Mouse (Mus musculus) ES-E14 (cell line): ENCODE results near the gene Rxrb. TPM values are rescaled to one million over a fixed set of nuclear protein-coding genes. Genes with fewer than 3 reads are reported as not detected.

Experiments used
- DNase-seq: peaks from one replicate; pipeline ENCODE4 v3.0.0-alpha.2; 2013; ENCODE audit warnings: low read depth, low spot score
- H3K27ac ChIP-seq: 2 replicates; pipeline ENCODE4 v1.5.1; 2012; ENCODE audit warnings: low read depth, mild to moderate bottlenecking, low read length, moderate library complexity, mixed read lengths; ENCODE audit not compliant: poor library complexity, insufficient read depth, severe bottlenecking
- H3K36me3 ChIP-seq: 2 replicates; pipeline ENCODE4 v1.6.1; 2012; ENCODE audit warnings: mild to moderate bottlenecking, low read length, moderate library complexity, mixed read lengths; ENCODE audit not compliant: control insufficient read depth, poor library complexity, insufficient read depth, severe bottlenecking
- H3K4me1 ChIP-seq, 2 experiments: fragments of 150-350 bp in 1 of 2; sonication (generic) in 1 of 2; 2 replicates each; pipeline ENCODE4 v1.6.1; 2012; ENCODE audit warnings: low read length in 2 of 2, mild to moderate bottlenecking in 1 of 2, mixed read lengths in 1 of 2; ENCODE audit not compliant: control insufficient read depth in 2 of 2, insufficient read depth in 2 of 2, poor library complexity in 1 of 2
- H3K4me3 ChIP-seq, 2 experiments: fragments of 150-350 bp in 1 of 2; sonication (generic) in 1 of 2; 2 replicates each; pipeline ENCODE4 v1.5.1; 2012; ENCODE audit warnings: low read length in 2 of 2, low read depth in 1 of 2, mild to moderate bottlenecking in 1 of 2, mixed read lengths in 1 of 2; ENCODE audit not compliant: insufficient read depth in 1 of 2, poor library complexity in 1 of 2, severe bottlenecking in 1 of 2
- H3K9ac ChIP-seq: 2 replicates; pipeline ENCODE4 v1.6.1; 2012; ENCODE audit warnings: low read depth, mild to moderate bottlenecking, low read length, mixed read lengths; ENCODE audit not compliant: poor library complexity, insufficient read depth, severe bottlenecking
- H3K9me3 ChIP-seq: fragments of 150-350 bp; sonication (generic); 2 replicates; pipeline ENCODE4 v1.6.1; 2012; ENCODE audit warnings: low read depth, mild to moderate bottlenecking, low read length; ENCODE audit not compliant: control insufficient read depth, insufficient read depth
- CHD2 ChIP-seq: IDR thresholded peaks from 2 replicates; pipeline ENCODE4 v1.6.1; 2014; ENCODE audit warnings: mild to moderate bottlenecking, low read depth, low read length, inconsistent platforms
- HCFC1 ChIP-seq: IDR thresholded peaks from 2 replicates; pipeline ENCODE4 v1.6.1; 2012; ENCODE audit warnings: low read length, inconsistent platforms, borderline replicate concordance; ENCODE audit not compliant: insufficient read depth
- MAFK ChIP-seq: IDR thresholded peaks from 2 replicates; pipeline ENCODE4 v1.6.1; 2014; ENCODE audit warnings: mild to moderate bottlenecking, low read depth, low read length, inconsistent platforms; ENCODE audit not compliant: insufficient read depth
- ZC3H11A ChIP-seq: IDR thresholded peaks from 2 replicates; pipeline ENCODE4 v1.6.1; 2012; ENCODE audit warnings: low read depth, mild to moderate bottlenecking, inconsistent platforms, low read length, borderline replicate concordance
- ZNF384 ChIP-seq: IDR thresholded peaks from 2 replicates; pipeline ENCODE4 v1.6.1; 2012; ENCODE audit warnings: low read depth, low read length, inconsistent platforms
- in situ Hi-C, 2 experiments: fragments of 600-800 bp; cut with MboI; formaldehyde crosslinking; loops; one replicate each; pipeline ENCODE4 v1.15.1; 2025; ENCODE audit warnings: low sequenced_read_pairs in 2 of 2, inconsistent platforms in 1 of 2; ENCODE audit not compliant: unreplicated experiment in 2 of 2
- total RNA-seq: library from RNA; depleted of rRNA; stranded (reverse); fragments of 300-350 nt; gene quantifications from 2 replicates; pipeline ENCODE4 v1.2.3, GENCODE M21; 2012

Rxrb gene
- total RNA-seq, 1 experiment, result 52.4 TPM

- H3K4me1 ChIP-seq, result peaks cover 4 to 29% of the 10 kb centered on the region in 2 experiments
- peak within 1 kb of the TSS; percentile 84 to 90 for H3K4me3 ChIP-seq
- in situ Hi-C loops, result no loop called here
- peak within 1 kb of the TSS; percentile 88 for H3K9ac ChIP-seq
- peaks cover 4% of the 10 kb centered on the region; the same call in 1 of the 2 replicates for H3K9me3 ChIP-seq
- DNase-seq, result peak; percentile 87
- TF ChIP-seq HCFC1, result peak; percentile 51; the same call in 1 of the 2 replicates
- no peak for TF ChIP-seq CHD2
- H3K36me3 ChIP-seq, result peaks cover 23% of the 10 kb centered on the region
- peak within 1 kb of the TSS; percentile 66; the same call in 1 of the 2 replicates for H3K27ac ChIP-seq
Measured at GRCm38 (mm10) chr17:34024317-34024821, 7.2 kb upstream of the Rxrb start, which contains the start of gene Ring1. Gene Ring1 (minus strand): TSS chr17:34024680.

- TF ChIP-seq MAFK (no peak), HCFC1 (no peak), ZNF384 (no peak), CHD2 (no peak), ZC3H11A (no peak)
- Histone ChIP-seq H3K4me1 (peaks cover 5 to 33% of the 10 kb centered on the region in 2 experiments), H3K9ac (peak overlapping the region; percentile 88), H3K36me3 (peaks cover 30% of the 10 kb centered on the region), H3K4me3 (peak overlapping the region; percentile 84 to 90), H3K27ac (peak overlapping the region; percentile 8; the same call in 1 of the 2 replicates), H3K9me3 (peaks cover 3% of the 10 kb centered on the region; the same call in 1 of the 2 replicates)
- DNase-seq, result no peak
- in situ Hi-C loops, result no loop called here
Measured at GRCm38 (mm10) chr17:34024861-34025755, 6.5 kb upstream of the Rxrb start.

- no peak overlapping the region for H3K9ac ChIP-seq
- H3K9me3 ChIP-seq, result no peaks in the 10 kb centered on the region
- TF ChIP-seq ZNF384, result no peak
- TF ChIP-seq HCFC1, result no peak
- no peak for TF ChIP-seq ZC3H11A
- no peak for TF ChIP-seq CHD2
- TF ChIP-seq MAFK, result no peak
- H3K27ac ChIP-seq, result no peak overlapping the region
- H3K4me1 ChIP-seq, result peaks cover 7 to 38% of the 10 kb centered on the region in 2 experiments
- peak overlapping the region in 1 of 2 experiments; percentile 90; a peak in 1 of 4 replicates for H3K4me3 ChIP-seq
- in situ Hi-C loops, result no loop called here
- DNase-seq, result no peak
- peaks cover 34% of the 10 kb centered on the region for H3K36me3 ChIP-seq
Measured at GRCm38 (mm10) chr17:34025756-34026151, 5.9 kb upstream of the Rxrb start.

DNA sequence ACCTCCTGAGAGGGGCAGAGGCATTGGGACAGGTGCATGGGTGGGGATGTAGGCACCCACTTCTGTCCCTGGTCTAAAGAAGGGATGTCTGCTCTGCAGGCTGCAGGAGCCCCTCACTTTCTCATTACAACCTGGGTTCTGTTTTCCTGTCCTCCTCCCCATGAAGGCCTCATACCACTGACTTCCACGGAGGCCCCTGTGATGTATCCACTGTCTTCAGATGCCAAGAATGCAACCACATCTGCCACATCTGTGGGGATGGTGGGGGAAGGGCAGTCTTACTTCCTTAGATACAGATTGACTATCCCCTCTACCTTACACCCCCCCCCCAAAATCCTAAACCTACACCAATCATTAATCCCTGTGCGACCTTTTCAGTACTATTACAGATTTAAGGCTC lies 5.4 kb upstream of the Rxrb start:
- Histone ChIP-seq H3K4me1 (peaks cover 7 to 39% of the 10 kb centered on the region in 2 experiments), H3K36me3 (peaks cover 30% of the 10 kb centered on the region), H3K27ac (no peak overlapping the region), H3K4me3 (no peak overlapping the region), H3K9ac (no peak overlapping the region), H3K9me3 (no peaks in the 10 kb centered on the region)
- in situ Hi-C loops, result no loop called here
- DNase-seq, result no peak
- no peak for TF ChIP-seq CHD2
- TF ChIP-seq ZNF384, result no peak
- TF ChIP-seq HCFC1, result no peak
- no peak for TF ChIP-seq MAFK
- TF ChIP-seq ZC3H11A, result no peak
